Mouse (Mus musculus): ENCODE measurements around the gene Clk2. TPM values are rescaled to one million over a fixed set of nuclear protein-coding genes. Genes with fewer than 3 reads are reported as not detected.

Clk2 gene
- polyA plus RNA-seq, 1 experiment from 2014 or later, result 10.2 TPM

DNA sequence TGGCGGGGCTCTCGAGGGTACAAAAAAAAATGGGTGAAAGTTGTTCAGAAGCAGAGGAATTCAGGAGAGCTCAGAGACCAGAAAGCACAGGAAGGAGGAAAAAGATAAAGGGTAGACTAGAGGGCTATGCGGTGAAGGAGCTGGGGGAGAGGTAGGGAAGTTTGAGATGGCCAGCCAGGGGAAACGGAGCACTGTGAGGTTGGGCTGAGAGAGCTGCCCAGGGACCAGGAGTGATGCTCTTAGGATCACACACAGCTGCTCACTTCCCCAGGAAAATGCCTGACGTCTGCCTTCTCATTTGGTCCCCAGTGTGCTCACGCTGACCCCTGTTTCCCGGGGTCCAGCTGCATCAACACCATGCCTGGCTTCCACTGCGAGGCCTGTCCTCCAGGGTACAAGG, 55.0 kb downstream of the Clk2 start:
- no peak for ATAC-seq (ENCODE audit: low FRiP score, low TSS enrichment)
- 39% methylated on average over 8 of the region's 8 CpGs for WGBS
- no peak overlapping the region for H3K4me2 ChIP-seq (replicated peaks; ENCODE audit: low read depth)
- DNase-seq (ENCODE audit: low spot score), result no peak
- H3K27me3 ChIP-seq (ENCODE audit: control insufficient read depth, insufficient read depth, low read length), result no peaks in the 10 kb centered on the region
- no peaks in the 10 kb centered on the region for H3K9me3 ChIP-seq (ENCODE audit: control insufficient read depth, low read length)
- no peaks in the 10 kb centered on the region; the same call in 1 of the 2 replicates for H3K4me1 ChIP-seq (replicated peaks; ENCODE audit: control insufficient read depth, insufficient read depth)
- peaks cover 3% of the 10 kb centered on the region; the same call in 1 of the 2 replicates for H3K36me3 ChIP-seq (ENCODE audit: control insufficient read depth, insufficient read depth, low read length)
- TF ChIP-seq CTCF (IDR thresholded peaks at IDR 0.05; ENCODE audit: low read depth), result no peak
- no peak for TF ChIP-seq EP300 (optimal IDR thresholded peaks at IDR 0.05)
- H3K4me3 ChIP-seq (ENCODE audit: low read depth, low read length), result no peak overlapping the region
- H3K27ac ChIP-seq (replicated peaks), result no peak overlapping the region
- H3K9ac ChIP-seq (ENCODE audit: low read length), result no peak overlapping the region

DNA sequence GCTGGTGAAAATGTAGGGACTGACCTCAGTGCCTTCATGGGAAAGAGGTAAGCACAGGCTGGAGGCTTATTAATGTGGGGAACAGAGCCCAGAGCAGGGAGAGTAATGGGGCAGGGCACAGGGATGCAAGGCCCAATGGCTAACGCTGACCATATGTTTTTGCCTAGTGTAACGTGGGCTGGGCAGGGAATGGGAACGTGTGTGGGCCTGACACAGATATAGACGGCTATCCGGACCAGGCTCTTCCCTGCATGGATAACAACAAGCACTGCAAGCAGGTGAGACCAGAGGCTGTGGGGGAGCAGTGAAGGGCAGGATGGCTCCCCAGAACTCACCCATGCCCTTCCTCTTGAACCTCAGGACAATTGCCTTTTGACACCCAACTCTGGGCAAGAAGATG, 56.6 kb downstream of the Clk2 start:
- 75% methylated on average over 5 of the region's 5 CpGs for WGBS

DNA sequence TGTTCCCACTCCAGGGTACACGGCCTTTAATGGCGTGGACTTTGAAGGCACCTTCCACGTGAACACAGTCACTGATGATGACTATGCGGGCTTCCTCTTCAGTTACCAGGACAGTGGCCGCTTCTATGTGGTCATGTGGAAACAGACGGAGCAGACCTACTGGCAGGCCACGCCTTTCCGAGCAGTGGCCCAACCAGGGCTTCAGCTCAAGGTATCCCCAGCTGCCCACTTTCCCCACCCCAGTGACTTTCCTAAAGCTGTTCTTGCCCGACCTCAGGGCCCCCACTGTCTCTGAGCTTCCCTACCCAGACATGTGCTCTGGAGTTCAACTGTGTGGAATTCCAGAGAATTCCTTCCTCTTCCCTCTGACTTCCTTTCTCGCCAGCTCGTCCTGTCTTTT, 60.2 kb downstream of the Clk2 start:
- DNase-seq (ENCODE audit: low spot score) (no peak), ATAC-seq (ENCODE audit: low FRiP score, low TSS enrichment) (no peak)
- H3K9ac ChIP-seq (ENCODE audit: low read length), result no peak overlapping the region
- TF ChIP-seq CTCF (IDR thresholded peaks at IDR 0.05; ENCODE audit: low read depth) (no peak), EP300 (optimal IDR thresholded peaks at IDR 0.05) (no peak)
- no peak overlapping the region for H3K4me2 ChIP-seq (replicated peaks; ENCODE audit: low read depth)
- H3K27me3 ChIP-seq (ENCODE audit: control insufficient read depth, insufficient read depth, low read length), result no peaks in the 10 kb centered on the region
- peaks cover 3% of the 10 kb centered on the region; the same call in 1 of the 2 replicates for H3K4me1 ChIP-seq (replicated peaks; ENCODE audit: control insufficient read depth, insufficient read depth)
- H3K36me3 ChIP-seq (ENCODE audit: control insufficient read depth, insufficient read depth, low read length), result peaks cover 4% of the 10 kb centered on the region; the same call in 1 of the 2 replicates
- WGBS, result 78% methylated on average over 11 of the region's 11 CpGs
- no peak overlapping the region for H3K4me3 ChIP-seq (ENCODE audit: low read depth, low read length)
- no peaks in the 10 kb centered on the region for H3K9me3 ChIP-seq (ENCODE audit: control insufficient read depth, low read length)
- no peak overlapping the region for H3K27ac ChIP-seq (replicated peaks)

More for the DNA sequence above, 56.6 kb downstream of the Clk2 start:
- DNase-seq (ENCODE audit: low spot score) (no peak), ATAC-seq (ENCODE audit: low FRiP score, low TSS enrichment) (no peak)
- H3K27ac ChIP-seq (replicated peaks), result no peak overlapping the region
- H3K27me3 ChIP-seq (ENCODE audit: control insufficient read depth, insufficient read depth, low read length), result no peaks in the 10 kb centered on the region
- H3K36me3 ChIP-seq (ENCODE audit: control insufficient read depth, insufficient read depth, low read length), result peaks cover 4% of the 10 kb centered on the region; the same call in 1 of the 2 replicates
- H3K4me1 ChIP-seq (replicated peaks; ENCODE audit: control insufficient read depth, insufficient read depth), result no peaks in the 10 kb centered on the region
- H3K9ac ChIP-seq (ENCODE audit: low read length), result no peak overlapping the region
- no peak for TF ChIP-seq EP300 (optimal IDR thresholded peaks at IDR 0.05)
- no peak for TF ChIP-seq CTCF (IDR thresholded peaks at IDR 0.05; ENCODE audit: low read depth)
- H3K4me3 ChIP-seq (ENCODE audit: low read depth, low read length), result no peak overlapping the region
- no peaks in the 10 kb centered on the region for H3K9me3 ChIP-seq (ENCODE audit: control insufficient read depth, low read length)
- no peak overlapping the region for H3K4me2 ChIP-seq (replicated peaks; ENCODE audit: low read depth)

DNA sequence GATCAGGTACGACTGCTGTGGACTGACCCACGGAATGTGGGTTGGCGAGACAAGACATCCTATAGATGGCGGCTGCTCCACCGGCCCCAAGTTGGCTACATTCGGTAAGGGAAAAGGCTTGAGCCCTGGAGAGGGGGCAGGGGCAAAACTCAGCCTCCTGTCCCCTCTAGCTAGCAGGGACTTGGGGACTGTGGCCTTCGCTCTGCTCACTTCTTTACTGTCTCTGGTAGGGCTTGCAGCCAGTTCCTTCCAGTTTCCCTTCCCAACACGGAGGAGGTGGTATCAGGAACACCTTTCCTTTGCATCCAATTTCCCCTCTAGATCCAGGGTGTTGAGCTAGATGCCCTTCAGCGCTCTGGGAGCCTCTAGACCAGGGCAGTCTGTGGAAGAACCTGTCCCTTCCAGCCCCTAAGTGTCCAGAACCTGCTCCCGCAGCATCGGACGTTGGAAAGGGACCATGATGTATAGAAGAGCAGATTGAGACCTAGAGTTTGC, 60.8 kb downstream of the Clk2 start:
- Histone ChIP-seq H3K36me3 (ENCODE audit: control insufficient read depth, insufficient read depth, low read length) (peaks cover 4% of the 10 kb centered on the region; the same call in 1 of the 2 replicates), H3K9me3 (ENCODE audit: control insufficient read depth, low read length) (no peaks in the 10 kb centered on the region), H3K4me3 (ENCODE audit: low read depth, low read length) (no peak overlapping the region), H3K27ac (replicated peaks) (no peak overlapping the region), H3K27me3 (ENCODE audit: control insufficient read depth, insufficient read depth, low read length) (no peaks in the 10 kb centered on the region), H3K4me2 (replicated peaks; ENCODE audit: low read depth) (no peak overlapping the region), H3K4me1 (replicated peaks; ENCODE audit: control insufficient read depth, insufficient read depth) (peaks cover 3% of the 10 kb centered on the region; the same call in 1 of the 2 replicates), H3K9ac (ENCODE audit: low read length) (no peak overlapping the region)
- WGBS, result 59% methylated on average over 12 of the region's 12 CpGs
- DNase-seq (ENCODE audit: low spot score) (no peak), ATAC-seq (ENCODE audit: low FRiP score, low TSS enrichment) (no peak)
- TF ChIP-seq EP300 (optimal IDR thresholded peaks at IDR 0.05), result no peak

DNA sequence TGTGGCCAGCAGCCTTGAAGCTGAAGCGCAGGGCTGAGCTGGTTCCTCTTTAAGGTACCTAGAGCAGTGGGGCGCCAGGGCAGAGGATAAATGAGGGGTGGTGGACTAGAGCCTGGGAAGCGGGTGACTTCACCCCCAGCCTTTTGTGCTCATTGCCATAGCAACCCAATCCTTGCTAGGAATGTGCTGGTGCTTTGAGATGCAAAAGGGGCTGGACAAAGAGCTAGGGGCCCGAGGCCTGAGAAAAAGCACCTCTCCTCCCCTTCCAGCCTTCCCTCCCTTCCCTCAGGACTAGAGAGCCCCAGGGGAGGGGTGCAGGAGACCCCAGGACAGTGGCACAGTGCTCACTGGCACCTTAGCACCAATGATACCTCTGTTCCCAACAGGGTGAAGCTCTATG, 61.3 kb downstream of the Clk2 start:
- Histone ChIP-seq H3K27ac (replicated peaks) (no peak overlapping the region), H3K27me3 (ENCODE audit: control insufficient read depth, insufficient read depth, low read length) (no peaks in the 10 kb centered on the region), H3K4me3 (ENCODE audit: low read depth, low read length) (no peak overlapping the region), H3K4me2 (replicated peaks; ENCODE audit: low read depth) (no peak overlapping the region), H3K9ac (ENCODE audit: low read length) (0 out of 2 replicates have a peak overlapping the region, but pooled peaks have one; percentile 23), H3K4me1 (replicated peaks; ENCODE audit: control insufficient read depth, insufficient read depth) (peaks cover 3% of the 10 kb centered on the region; the same call in 1 of the 2 replicates), H3K36me3 (ENCODE audit: control insufficient read depth, insufficient read depth, low read length) (peaks cover 4% of the 10 kb centered on the region; the same call in 1 of the 2 replicates), H3K9me3 (ENCODE audit: control insufficient read depth, low read length) (no peaks in the 10 kb centered on the region)
- no peak for ATAC-seq (ENCODE audit: low FRiP score, low TSS enrichment)
- no peak for TF ChIP-seq CTCF (IDR thresholded peaks at IDR 0.05; ENCODE audit: low read depth)
- TF ChIP-seq EP300 (optimal IDR thresholded peaks at IDR 0.05), result no peak
- 67% methylated on average over 4 of the region's 4 CpGs for WGBS
- DNase-seq (ENCODE audit: low spot score), result no peak

DNA sequence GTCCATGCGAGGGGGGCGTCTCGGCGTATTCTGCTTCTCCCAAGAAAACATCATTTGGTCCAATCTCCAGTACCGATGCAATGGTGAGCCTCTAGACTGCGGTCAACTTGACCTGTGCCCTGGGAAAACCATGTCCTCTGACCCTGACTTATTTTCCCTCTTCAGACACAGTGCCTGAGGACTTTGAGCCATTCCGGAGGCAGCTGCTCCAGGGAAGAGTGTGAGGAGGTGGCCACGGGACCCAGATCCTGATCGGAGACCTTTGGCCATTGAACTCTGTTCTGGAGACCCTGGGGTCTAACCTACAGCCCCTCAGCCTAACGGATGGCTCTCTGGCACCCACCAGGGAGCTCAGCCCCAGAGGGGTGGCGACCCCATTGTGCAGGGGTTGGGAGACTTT, 61.8 kb downstream of the Clk2 start:
- Histone ChIP-seq H3K4me1 (replicated peaks; ENCODE audit: control insufficient read depth, insufficient read depth) (peaks cover 3% of the 10 kb centered on the region; the same call in 1 of the 2 replicates), H3K4me3 (ENCODE audit: low read depth, low read length) (no peak overlapping the region), H3K36me3 (ENCODE audit: control insufficient read depth, insufficient read depth, low read length) (peaks cover 4% of the 10 kb centered on the region; the same call in 1 of the 2 replicates), H3K9ac (ENCODE audit: low read length) (0 out of 2 replicates have a peak overlapping the region, but pooled peaks have one; percentile 23), H3K27ac (replicated peaks) (no peak overlapping the region), H3K27me3 (ENCODE audit: control insufficient read depth, insufficient read depth, low read length) (no peaks in the 10 kb centered on the region), H3K9me3 (ENCODE audit: control insufficient read depth, low read length) (no peaks in the 10 kb centered on the region), H3K4me2 (replicated peaks; ENCODE audit: low read depth) (no peak overlapping the region; the same call in 1 of the 2 replicates)
- no peak for ATAC-seq (ENCODE audit: low FRiP score, low TSS enrichment)
- no peak for TF ChIP-seq EP300 (optimal IDR thresholded peaks at IDR 0.05)
- no peak for TF ChIP-seq CTCF (IDR thresholded peaks at IDR 0.05; ENCODE audit: low read depth)
- no peak for DNase-seq (ENCODE audit: low spot score)
- 49% methylated on average over 11 of the region's 11 CpGs for WGBS

Other genes with a start within 250 kb of the Clk2 start
- gene Ash1l, start 214.2 kb upstream of the Clk2 start, polyA plus RNA-seq (2015; fragmentation: Nextera tagmentation; extraction: Ambion mirVana), result 8.6 and 9.2 TPM in 2 replicates
- gene Dap3, start 213.6 kb upstream of the Clk2 start, polyA plus RNA-seq (2015; fragmentation: Nextera tagmentation; extraction: Ambion mirVana), result 99.0 and 105 TPM in 2 replicates
- 19.4 and 22.0 TPM in 2 replicates for gene Rusc1, start 71.5 kb upstream of the Clk2 start, polyA plus RNA-seq (2015; fragmentation: Nextera tagmentation; extraction: Ambion mirVana)
- 0.17 TPM in 1 of 2 replicates, not detected in the other for gene Gm43738, start 63.7 kb upstream of the Clk2 start, polyA plus RNA-seq (2015; fragmentation: Nextera tagmentation; extraction: Ambion mirVana)
- gene Fdps, start 62.8 kb upstream of the Clk2 start, polyA plus RNA-seq (2015; fragmentation: Nextera tagmentation; extraction: Ambion mirVana), result 372 and 379 TPM in 2 replicates
- gene Pklr, start 28.7 kb upstream of the Clk2 start, polyA plus RNA-seq (2015; fragmentation: Nextera tagmentation; extraction: Ambion mirVana), result 6.6 and 6.8 TPM in 2 replicates
- 0.45 and 0.71 TPM in 2 replicates for gene Hcn3, start 4.6 kb upstream of the Clk2 start, polyA plus RNA-seq (2015; fragmentation: Nextera tagmentation; extraction: Ambion mirVana)
- gene Scamp3, start 12.7 kb downstream of the Clk2 start, polyA plus RNA-seq (2015; fragmentation: Nextera tagmentation; extraction: Ambion mirVana), result 65.4 and 66.3 TPM in 2 replicates
- gene Fam189b, start 18.3 kb downstream of the Clk2 start, polyA plus RNA-seq (2015; fragmentation: Nextera tagmentation; extraction: Ambion mirVana), result 7.5 and 9.1 TPM in 2 replicates
- 98.5 and 112 TPM in 2 replicates for gene Gba, start 38.1 kb downstream of the Clk2 start, polyA plus RNA-seq (2015; fragmentation: Nextera tagmentation; extraction: Ambion mirVana)
- gene Thbs3, start 50.4 kb downstream of the Clk2 start, polyA plus RNA-seq (2015; fragmentation: Nextera tagmentation; extraction: Ambion mirVana), result 25.5 and 31.1 TPM in 2 replicates
- gene Mtx1, start 62.3 kb downstream of the Clk2 start, polyA plus RNA-seq (2015; fragmentation: Nextera tagmentation; extraction: Ambion mirVana), result 129 and 133 TPM in 2 replicates
- 212 and 255 TPM in 2 replicates for gene Muc1, start 64.3 kb downstream of the Clk2 start, polyA plus RNA-seq (2015; fragmentation: Nextera tagmentation; extraction: Ambion mirVana)
- 266 and 314 TPM in 2 replicates for gene Krtcap2, start 81.2 kb downstream of the Clk2 start, polyA plus RNA-seq (2015; fragmentation: Nextera tagmentation; extraction: Ambion mirVana)
- 2.7 and 3.3 TPM in 2 replicates for gene Trim46, start 81.5 kb downstream of the Clk2 start, polyA plus RNA-seq (2015; fragmentation: Nextera tagmentation; extraction: Ambion mirVana)
- gene Dpm3, start 94.6 kb downstream of the Clk2 start, polyA plus RNA-seq (2015; fragmentation: Nextera tagmentation; extraction: Ambion mirVana), result 140 and 152 TPM in 2 replicates
- gene Slc50a1, start 105.8 kb downstream of the Clk2 start, polyA plus RNA-seq (2015; fragmentation: Nextera tagmentation; extraction: Ambion mirVana), result 107 and 113 TPM in 2 replicates
- gene Efna1, start 116.3 kb downstream of the Clk2 start, polyA plus RNA-seq (2015; fragmentation: Nextera tagmentation; extraction: Ambion mirVana), result 34.8 and 36.6 TPM in 2 replicates
- gene Efna3, start 158.2 kb downstream of the Clk2 start, polyA plus RNA-seq (2015; fragmentation: Nextera tagmentation; extraction: Ambion mirVana), result 25.8 and 29.2 TPM in 2 replicates
- 8.9 and 11.7 TPM in 2 replicates for gene Efna4, start 173.2 kb downstream of the Clk2 start, polyA plus RNA-seq (2015; fragmentation: Nextera tagmentation; extraction: Ambion mirVana)
- 43.0 and 44.8 TPM in 2 replicates for gene Adam15, start 185.2 kb downstream of the Clk2 start, polyA plus RNA-seq (2015; fragmentation: Nextera tagmentation; extraction: Ambion mirVana)
- 0.33 and 0.41 TPM in 2 replicates for gene Dcst2, start 197.2 kb downstream of the Clk2 start, polyA plus RNA-seq (2015; fragmentation: Nextera tagmentation; extraction: Ambion mirVana)
- 0.29 and 0.36 TPM in 2 replicates for gene Dcst1, start 200.5 kb downstream of the Clk2 start, polyA plus RNA-seq (2015; fragmentation: Nextera tagmentation; extraction: Ambion mirVana)
- gene Zbtb7b, start 230.0 kb downstream of the Clk2 start, polyA plus RNA-seq (2015; fragmentation: Nextera tagmentation; extraction: Ambion mirVana), result 7.9 and 9.1 TPM in 2 replicates
- not detected in 2 replicates for gene Lenep, start 238.0 kb downstream of the Clk2 start, polyA plus RNA-seq (2015; fragmentation: Nextera tagmentation; extraction: Ambion mirVana)
- 20.9 and 22.6 TPM in 2 replicates for gene Flad1, start 247.1 kb downstream of the Clk2 start, polyA plus RNA-seq (2015; fragmentation: Nextera tagmentation; extraction: Ambion mirVana)